Mouse (Mus musculus) brain, embryonic 14.5 days (tissue): ENCODE data around the gene AC140267.1. TPM values are rescaled to one million over a fixed set of nuclear protein-coding genes. Genes with fewer than 3 reads are reported as not detected.

Experiments
- DNase-seq: peaks from one replicate; pipeline ENCODE4 v3.0.0-alpha.2; 2011; ENCODE audit warnings: low read depth
- CTCF ChIP-seq: fragments of 200-500 bp; IDR thresholded peaks from 2 replicates; pipeline ENCODE4 v1.5.1; 2012; ENCODE audit warnings: inconsistent platforms, mild to moderate bottlenecking, moderate library complexity, borderline replicate concordance; ENCODE audit not compliant: insufficient read depth, insufficient read length; ENCODE audit errors: extremely low read depth
- POLR2A ChIP-seq: fragments of 200-500 bp; IDR thresholded peaks from 2 replicates; pipeline ENCODE4 v1.6.1; 2012; ENCODE audit warnings: mild to moderate bottlenecking, inconsistent platforms, borderline replicate concordance; ENCODE audit not compliant: poor library complexity, insufficient read depth, insufficient read length, severe bottlenecking; ENCODE audit errors: extremely low read depth
- polyA plus RNA-seq: library from polyadenylated mRNA; depleted of rRNA; stranded (reverse); fragments of >200 nt; gene quantifications from 2 replicates; pipeline ENCODE4 v1.2.3, GENCODE M21; 2012

Gene AC140267.1
- polyA plus RNA-seq, 1 experiment, result not detected

DNA sequence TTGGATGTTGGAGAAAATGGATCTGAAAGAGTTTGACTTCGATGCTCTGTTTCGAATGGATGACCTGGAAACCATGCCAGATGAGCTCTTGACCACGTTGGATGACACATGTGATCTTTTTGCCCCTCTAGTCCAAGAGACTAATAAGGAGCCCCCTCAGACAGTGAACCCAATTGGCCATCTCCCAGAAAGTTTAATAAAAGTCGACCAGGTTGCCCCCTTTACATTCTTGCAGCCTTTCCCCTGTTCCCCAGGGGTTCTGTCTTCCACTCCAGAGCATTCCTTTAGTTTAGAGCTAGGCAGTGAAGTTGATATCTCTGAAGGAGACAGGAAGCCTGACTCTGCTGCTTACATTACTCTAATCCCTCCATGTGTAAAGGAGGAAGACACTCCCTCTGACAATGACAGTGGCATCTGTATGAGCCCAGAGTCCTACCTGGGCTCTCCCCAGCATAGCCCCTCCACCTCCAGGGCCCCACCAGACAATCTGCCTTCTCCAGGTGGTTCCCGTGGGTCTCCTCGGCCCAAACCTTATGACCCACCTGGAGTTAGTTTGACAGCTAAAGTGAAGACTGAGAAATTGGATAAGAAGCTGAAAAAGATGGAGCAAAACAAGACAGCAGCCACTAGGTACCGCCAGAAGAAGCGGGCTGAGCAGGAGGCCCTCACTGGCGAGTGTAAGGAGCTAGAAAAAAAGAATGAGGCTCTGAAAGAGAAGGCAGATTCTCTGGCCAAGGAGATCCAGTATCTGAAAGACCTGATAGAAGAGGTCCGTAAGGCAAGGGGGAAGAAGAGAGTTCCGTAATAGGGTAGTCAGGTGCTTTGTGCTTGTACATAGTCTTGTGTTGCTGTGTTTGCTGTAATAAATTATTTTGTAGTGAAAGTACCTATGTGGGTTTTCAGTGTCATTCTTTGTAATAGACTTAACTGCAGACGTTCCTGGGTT is 21.3 kb downstream of the AC140267.1 start:
- no peak for DNase-seq
- TF ChIP-seq CTCF (no peak), POLR2A (no peak)

DNA sequence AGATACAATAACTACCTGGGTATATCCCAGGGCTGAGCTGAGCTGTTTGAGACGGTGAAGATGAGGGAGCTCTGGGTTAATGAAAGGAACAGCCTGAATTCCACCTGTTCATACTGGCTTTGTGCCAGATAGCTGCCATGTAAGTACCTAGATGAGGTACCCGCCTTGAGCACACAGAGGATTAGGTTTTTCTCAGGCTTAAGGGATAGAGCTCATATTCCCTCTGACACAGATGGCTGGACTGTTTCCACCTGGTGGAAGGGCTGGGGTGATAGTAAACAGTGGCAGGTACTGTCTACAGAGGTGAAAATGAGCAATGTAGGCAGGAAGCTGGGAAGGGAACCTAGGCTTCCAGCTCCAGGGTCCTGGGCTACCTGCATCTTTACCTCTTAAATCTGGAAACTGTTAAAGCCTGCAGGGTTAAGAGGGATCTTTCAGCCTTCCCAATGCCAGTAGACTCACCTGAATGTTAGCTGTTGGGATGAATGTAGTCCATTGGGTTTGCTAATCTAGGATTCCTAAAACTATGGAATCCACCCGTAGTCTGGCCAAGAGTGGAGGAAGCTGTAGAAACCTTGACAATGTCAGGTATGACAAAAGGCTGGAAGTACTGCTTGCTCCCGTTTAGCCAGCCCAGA is 22.1 kb downstream of the AC140267.1 start:
- DNase-seq, result peak; percentile 50
- TF ChIP-seq POLR2A (no peak), CTCF (no peak)

DNA sequence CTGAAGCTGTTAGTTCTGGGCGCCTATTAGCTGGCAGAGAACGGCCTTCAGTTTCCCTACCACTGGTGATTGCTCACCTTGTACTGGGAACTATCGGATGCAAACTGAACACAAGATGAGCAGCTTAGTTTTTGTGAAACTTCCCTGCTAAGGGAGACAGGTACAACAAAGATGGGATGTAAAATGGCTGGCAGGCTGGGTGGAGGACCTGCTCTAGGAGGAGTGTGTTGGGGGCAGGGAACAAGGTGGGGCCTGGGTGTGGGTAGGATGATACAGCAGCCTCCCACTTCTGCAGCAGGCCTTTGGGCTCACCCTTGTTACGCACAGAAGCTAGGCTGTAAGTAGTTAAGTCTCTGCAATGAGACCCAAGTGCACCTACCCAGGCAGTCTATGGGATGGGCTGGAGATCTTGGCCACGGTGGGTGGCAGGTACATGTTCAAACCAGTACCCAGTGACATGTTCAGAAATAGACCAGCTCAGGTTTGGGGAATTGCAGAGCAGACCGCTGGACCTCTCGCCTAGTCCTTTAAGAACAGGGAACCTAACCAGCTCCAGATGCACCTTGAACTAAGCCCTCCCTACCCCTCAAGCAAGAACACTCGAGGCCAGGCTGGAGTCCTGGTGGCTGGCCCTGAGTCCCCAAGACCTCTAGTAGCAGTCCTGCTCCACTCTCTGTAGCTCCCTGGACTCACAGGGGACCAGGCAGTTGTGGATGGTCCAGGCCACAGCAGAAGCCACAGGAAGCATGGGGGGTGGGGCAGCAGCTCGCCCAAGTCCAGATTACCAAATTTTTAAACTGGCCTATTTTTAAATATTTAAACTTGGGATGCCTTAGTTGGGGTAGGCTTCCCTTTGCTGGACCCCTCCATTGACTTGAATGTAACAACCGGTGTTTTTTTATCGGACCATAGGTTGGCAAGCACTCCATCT is 22.9 kb downstream of the AC140267.1 start:
- TF ChIP-seq CTCF, result no peak
- no peak for TF ChIP-seq POLR2A
- DNase-seq, result no peak

DNA sequence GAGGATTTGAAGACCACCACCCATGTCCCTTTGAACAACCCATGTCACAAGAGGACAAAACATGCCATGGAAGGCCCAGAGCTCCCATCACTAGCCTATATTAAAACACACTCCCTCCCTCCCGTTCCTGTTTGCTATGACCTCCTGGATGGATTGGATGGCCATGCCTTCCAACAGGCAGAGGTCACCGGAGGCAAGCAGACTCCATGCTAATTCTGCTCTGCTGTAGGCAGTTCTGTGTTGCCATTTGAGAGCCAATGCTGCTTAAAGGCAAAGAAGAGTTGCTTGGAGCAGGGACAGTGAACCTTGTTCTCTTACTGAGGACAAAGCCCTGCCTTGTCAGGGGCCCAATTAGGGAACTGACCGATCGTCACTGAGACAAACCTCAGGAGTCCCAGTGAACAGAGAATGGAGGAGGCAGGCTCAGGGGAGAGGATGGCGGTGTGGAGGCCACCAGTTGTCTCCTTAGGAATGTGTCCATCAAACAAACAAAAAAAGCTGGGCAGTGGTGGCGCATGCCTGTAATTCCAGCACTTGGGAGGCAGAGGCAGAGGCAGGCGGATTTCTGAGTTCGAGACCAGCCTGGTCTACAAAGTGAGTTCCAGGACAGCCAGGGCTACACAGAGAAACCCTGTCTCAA is 23.9 kb downstream of the AC140267.1 start:
- DNase-seq, result no peak
- TF ChIP-seq POLR2A, result no peak
- no peak for TF ChIP-seq CTCF

DNA sequence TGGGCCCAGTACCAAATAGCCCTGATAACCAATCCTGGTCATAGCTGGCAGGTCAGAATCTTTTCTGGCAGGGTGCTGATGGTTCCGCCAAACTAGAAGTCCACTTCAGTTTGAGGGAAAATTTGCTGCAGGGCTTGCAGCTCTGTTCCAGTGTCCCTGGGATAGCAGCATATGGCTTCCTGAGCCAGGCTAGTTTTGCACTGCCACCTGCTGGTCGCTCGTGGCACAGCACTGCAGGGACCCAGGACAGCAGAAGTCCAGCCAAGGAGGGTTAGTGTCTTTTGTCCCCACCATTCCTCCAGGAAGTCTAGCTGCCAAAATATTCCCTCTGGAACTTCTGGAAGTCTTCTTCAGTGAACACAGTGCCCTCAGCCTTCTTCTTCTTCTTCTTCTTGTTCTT is 25.0 kb downstream of the AC140267.1 start:
- peak; percentile 86 for DNase-seq
- TF ChIP-seq POLR2A, result no peak
- peak; percentile 99 for TF ChIP-seq CTCF

DNA sequence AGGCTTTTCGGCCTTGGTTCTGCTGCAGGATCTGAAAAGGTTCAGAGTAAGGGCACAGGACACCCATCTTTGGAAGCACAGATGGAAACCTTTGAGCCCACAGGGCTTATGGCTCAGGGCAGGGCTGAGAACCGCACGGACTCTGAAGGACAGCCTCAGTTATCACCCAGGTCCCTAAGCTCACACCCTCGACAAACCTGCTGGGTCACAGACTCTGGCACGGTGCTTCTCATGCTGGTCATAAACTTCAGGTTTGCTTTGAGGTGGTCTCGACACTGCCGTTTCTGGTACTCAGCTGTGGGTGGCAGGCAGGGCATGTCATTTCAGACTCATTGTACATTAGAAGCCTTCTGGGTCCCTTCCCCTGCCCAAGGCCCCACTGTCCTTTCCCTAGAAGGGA is 25.5 kb downstream of the AC140267.1 start:
- DNase-seq, result no peak
- TF ChIP-seq CTCF, result no peak
- no peak for TF ChIP-seq POLR2A

DNA sequence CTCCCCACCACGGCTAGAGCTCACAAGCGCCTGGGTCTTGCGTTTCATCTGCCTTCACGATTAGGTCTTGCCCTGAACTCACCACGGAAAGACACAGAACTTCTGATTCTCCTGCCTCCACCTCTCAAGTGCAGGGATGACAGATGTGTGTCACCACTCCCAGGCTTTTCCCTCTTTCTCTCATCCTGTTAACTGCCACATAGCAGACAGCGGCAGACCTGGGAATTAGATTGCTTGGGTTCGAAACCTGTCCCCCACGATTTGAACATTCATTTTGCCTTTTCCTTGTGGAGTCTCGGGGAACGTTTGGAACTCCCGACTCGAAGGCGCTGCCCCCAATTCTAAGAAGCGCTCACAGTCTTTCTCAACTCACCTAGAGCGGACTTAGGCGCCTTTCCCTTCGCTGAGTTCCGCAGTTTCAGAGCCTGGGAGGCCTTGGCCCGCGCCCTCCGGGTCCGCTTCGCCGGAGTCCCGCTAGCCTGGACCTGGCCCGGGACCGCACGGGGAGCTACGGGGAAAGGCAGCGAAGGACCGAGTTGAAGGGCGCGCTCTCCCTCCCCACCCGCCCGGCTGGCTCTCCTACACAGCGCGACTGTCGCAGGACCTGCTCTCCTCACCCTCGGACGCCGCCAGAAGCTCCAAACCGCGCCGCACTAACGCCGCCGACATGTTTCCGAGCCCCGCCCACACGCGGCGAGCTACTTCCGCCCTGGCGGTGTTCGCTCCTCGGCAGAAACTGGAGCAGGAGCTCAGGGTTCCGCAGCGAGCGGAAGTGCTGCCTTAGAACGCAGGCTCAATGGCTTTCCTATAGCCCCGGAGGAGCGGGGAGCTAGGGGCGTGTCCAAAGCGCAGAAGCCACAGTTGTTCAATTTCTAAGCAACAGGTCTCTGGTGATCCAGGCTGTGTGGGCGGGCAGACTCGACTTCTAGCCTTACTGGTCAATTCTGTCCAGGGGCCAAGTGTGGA is 28.3 kb downstream of the AC140267.1 start, which contains the start of gene Rps19bp1:
Rps19bp1 (minus strand) TSS at position 706 of the 966 bp plus-strand sequence.
- TF ChIP-seq CTCF (no peak), POLR2A (peak; percentile 58; the same call in 1 of the 2 replicates)

DNA sequence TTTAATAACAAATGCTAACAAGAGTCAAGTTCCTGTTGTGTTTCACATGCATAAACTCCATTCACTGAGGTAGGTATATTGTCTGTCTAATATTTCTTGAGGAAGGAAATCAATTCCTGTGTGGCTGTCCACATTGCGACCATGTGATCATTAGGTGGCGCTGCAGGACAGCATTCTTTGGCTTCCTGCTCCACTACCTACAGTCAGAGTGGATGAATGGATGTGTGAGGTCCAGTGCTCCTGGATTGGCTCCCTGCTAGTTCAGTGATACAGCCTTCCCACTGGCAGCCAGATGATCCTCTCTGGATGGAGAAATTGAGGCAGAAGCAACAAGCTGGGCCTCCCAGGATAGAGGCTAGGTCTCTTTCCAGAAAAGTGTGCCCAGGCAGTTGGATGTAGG is 30.6 kb downstream of the AC140267.1 start:
- TF ChIP-seq CTCF, result peak; percentile 85
- no peak for TF ChIP-seq POLR2A
- peak; percentile 91 for DNase-seq

More for the DNA sequence above, 28.3 kb downstream of the AC140267.1 start, which contains the start of gene Rps19bp1:
- peak; percentile 97 for DNase-seq

DNA sequence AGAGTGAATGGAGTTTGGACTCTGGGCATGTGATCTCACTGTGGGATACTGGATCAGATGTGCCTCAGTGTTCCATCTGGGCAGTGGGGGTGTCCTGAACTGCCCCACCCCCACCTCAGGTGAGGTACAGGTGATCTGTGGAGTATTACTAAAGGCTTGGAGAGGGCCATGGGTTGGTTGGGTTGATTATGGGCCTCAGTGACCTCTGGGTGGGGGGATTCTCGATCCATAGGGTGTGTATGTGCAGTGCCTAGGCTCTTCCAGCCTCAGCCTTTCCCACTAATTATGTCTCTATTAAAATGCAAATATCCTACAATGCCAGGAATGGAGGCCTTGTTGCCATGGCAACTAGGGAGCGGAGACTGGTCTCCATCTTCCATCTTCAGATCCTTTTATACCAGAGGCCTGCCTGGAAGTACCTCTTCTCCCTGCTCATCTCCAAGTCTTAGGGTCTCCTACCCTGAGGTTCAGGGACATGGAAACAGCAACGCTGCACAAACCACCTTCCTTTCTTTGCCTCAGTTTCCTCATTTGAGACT is 36.3 kb downstream of the AC140267.1 start:
- peak; percentile 78 for DNase-seq
- no peak for TF ChIP-seq POLR2A
- TF ChIP-seq CTCF, result no peak
